Mouse (Mus musculus) stomach, postnatal 0 days (tissue): ENCODE measurements around the gene Igdcc3.

Experiments used
- CTCF ChIP-seq: IDR thresholded peaks from 2 replicates; pipeline ENCODE4 v1.5.1; 2016; ENCODE audit warnings: antibody characterized with exemption, low read depth, mild to moderate bottlenecking, moderate library complexity
- EP300 ChIP-seq: optimal IDR thresholded peaks from 2 replicates; pipeline ENCODE3; 2016; ENCODE audit warnings: antibody characterized with exemption

- TF ChIP-seq CTCF (no peak), EP300 (no peak)
These were observed 39.0 kb downstream of the Igdcc3 start for GRCm38 (mm10) chr9:65179817-65180624.
